Mouse (Mus musculus) lung, embryonic 15.5 days (tissue): ENCODE measurements around the gene Trpv3. TPM values are rescaled to one million over a fixed set of nuclear protein-coding genes. Genes with fewer than 3 reads are reported as not detected.

Source experiments
- ATAC-seq: fragments of 200-750 bp; cut with Nextera tagmentation; 2 replicates; pipeline ENCODE4 v1.8.0; 2017; ENCODE audit warnings: moderate number of reproducible peaks, borderline replicate concordance; ENCODE audit not compliant: low FRiP score, low TSS enrichment; ENCODE audit errors: extremely low read depth
- H3K27ac ChIP-seq: fragments of 300-500 bp; sonication (generic); 2 replicates; pipeline ENCODE4 v1.5.1; 2015; ENCODE audit warnings: moderate library complexity, mild to moderate bottlenecking, inconsistent platforms
- H3K27me3 ChIP-seq: fragments of 300-500 bp; sonication (generic); 2 replicates; pipeline ENCODE4 v1.6.1; 2015; ENCODE audit warnings: inconsistent platforms
- H3K36me3 ChIP-seq: fragments of 300-500 bp; sonication (generic); 2 replicates; pipeline ENCODE4 v1.6.1; 2015; ENCODE audit warnings: inconsistent platforms
- H3K4me1 ChIP-seq: fragments of 300-500 bp; sonication (generic); 2 replicates; pipeline ENCODE4 v1.6.1; 2015; ENCODE audit warnings: inconsistent platforms
- H3K4me2 ChIP-seq: fragments of 300-500 bp; sonication (generic); 2 replicates; pipeline ENCODE4 v1.6.1; 2015; ENCODE audit warnings: inconsistent platforms, mild to moderate bottlenecking, moderate library complexity
- H3K4me3 ChIP-seq: fragments of 300-500 bp; sonication (generic); 2 replicates; pipeline ENCODE4 v1.5.1; 2015; ENCODE audit warnings: mild to moderate bottlenecking, inconsistent platforms
- H3K9ac ChIP-seq: fragments of 300-500 bp; sonication (generic); 2 replicates; pipeline ENCODE4 v1.6.1; 2015; ENCODE audit warnings: inconsistent platforms
- H3K9me3 ChIP-seq: fragments of 300-500 bp; sonication (generic); 2 replicates; pipeline ENCODE4 v1.6.1; 2016; ENCODE audit warnings: inconsistent platforms
- WGBS: fragments of 180-500 bp; shearing (Covaris S2); methylation state at CpG from one replicate; pipeline ENCODE4 v1.1.7; 2015; 5-methylcytosine and 5-hydroxymethylcytosine counted together
- polyA plus RNA-seq: library from polyadenylated mRNA; unstranded; fragments of >200 nt; fragmentation: Nextera tagmentation; extraction: Ambion mirVana; gene quantifications from 2 replicates; pipeline ENCODE4 v1.2.1, GENCODE M21; 2015

Trpv3 gene
- 0.03 and 0.10 TPM in 2 replicates for polyA plus RNA-seq

- Histone ChIP-seq H3K9ac (no peak within 1 kb of the TSS), H3K27me3 (no peaks in the 10 kb centered on the region), H3K36me3 (no peaks in the 10 kb centered on the region), H3K4me3 (no peak within 1 kb of the TSS), H3K4me2 (no peak within 1 kb of the TSS), H3K9me3 (no peaks in the 10 kb centered on the region), H3K4me1 (no peaks in the 10 kb centered on the region), H3K27ac (no peak within 1 kb of the TSS)
- no peak for ATAC-seq
- WGBS = 78% methylated on average over 7 of the region's 7 CpGs
These were observed at the start of gene Trpv3 for GRCm38 (mm10) chr11:73267267-73267666. Trpv3 (plus strand) TSS chr11:73267388.

GRCm38 (mm10) chr11:73219671-73220070 is 47.5 kb upstream of the Trpv3 start:
- H3K9me3 ChIP-seq = no peaks in the 10 kb centered on the region
- H3K4me1 ChIP-seq = no peaks in the 10 kb centered on the region
- H3K36me3 ChIP-seq = no peaks in the 10 kb centered on the region
- H3K9ac ChIP-seq = no peak overlapping the region
- no peak overlapping the region for H3K4me3 ChIP-seq
- WGBS = 53% methylated on average over 2 of the region's 2 CpGs
- no peak for ATAC-seq
- no peaks in the 10 kb centered on the region for H3K27me3 ChIP-seq
- no peak overlapping the region for H3K4me2 ChIP-seq
- H3K27ac ChIP-seq = no peak overlapping the region

DNA sequence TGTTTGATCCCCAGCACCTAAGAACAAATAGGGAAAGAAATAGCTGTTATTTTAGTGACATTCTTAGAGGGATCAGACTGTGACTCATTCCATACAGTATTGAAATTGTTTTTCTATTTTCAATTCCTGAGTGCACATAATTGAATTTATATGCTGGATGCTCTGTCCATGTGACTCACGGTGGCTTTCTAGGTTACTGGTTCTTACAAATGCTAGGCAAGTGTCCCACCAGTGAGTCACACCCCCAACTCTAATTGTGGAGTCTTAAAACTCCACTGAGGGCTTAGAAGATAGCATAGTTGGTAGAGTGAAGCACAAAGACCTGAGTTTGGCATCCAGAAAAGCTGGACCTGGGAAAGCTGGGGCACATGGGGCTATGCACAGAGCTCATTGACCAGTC is 46.5 kb upstream of the Trpv3 start:
- ATAC-seq = no peak
- H3K9me3 ChIP-seq = no peaks in the 10 kb centered on the region
- 97% methylated on average over 1 of the region's 1 CpGs for WGBS
- no peak overlapping the region for H3K27ac ChIP-seq
- H3K4me3 ChIP-seq = no peak overlapping the region
- no peaks in the 10 kb centered on the region for H3K4me1 ChIP-seq
- no peak overlapping the region for H3K4me2 ChIP-seq
- no peak overlapping the region for H3K9ac ChIP-seq
- no peaks in the 10 kb centered on the region for H3K36me3 ChIP-seq
- no peaks in the 10 kb centered on the region for H3K27me3 ChIP-seq

GRCm38 (mm10) chr11:73222846-73223245 is 44.3 kb upstream of the Trpv3 start:
- no peak overlapping the region for H3K9ac ChIP-seq
- H3K4me3 ChIP-seq = no peak overlapping the region
- H3K9me3 ChIP-seq = no peaks in the 10 kb centered on the region
- no peaks in the 10 kb centered on the region for H3K36me3 ChIP-seq
- 20% methylated on average over 5 of the region's 5 CpGs for WGBS
- no peak for ATAC-seq
- H3K27ac ChIP-seq = no peak overlapping the region
- H3K4me1 ChIP-seq = no peaks in the 10 kb centered on the region
- H3K4me2 ChIP-seq = no peak overlapping the region
- H3K27me3 ChIP-seq = no peaks in the 10 kb centered on the region

DNA sequence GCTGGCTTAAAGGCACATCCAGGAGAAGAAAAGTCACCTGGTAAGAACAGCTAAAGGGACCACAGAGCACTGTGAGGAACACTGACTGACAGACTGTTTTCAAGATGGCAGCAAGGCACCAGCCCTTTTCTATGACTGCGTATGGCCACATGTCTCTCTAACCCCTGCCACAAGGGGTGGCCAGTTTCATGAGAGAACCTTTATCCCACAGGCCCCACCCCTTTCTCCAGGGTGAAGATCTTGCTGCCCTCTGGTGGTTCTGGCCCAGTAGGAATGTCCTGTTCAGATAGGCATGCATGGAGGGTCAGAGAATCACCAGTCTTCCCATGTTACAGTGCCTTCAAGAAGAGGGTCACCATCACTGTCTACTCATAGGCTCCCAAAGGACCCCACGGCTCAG is 43.2 kb upstream of the Trpv3 start:
- no peak overlapping the region for H3K4me2 ChIP-seq
- 70% methylated on average over 2 of the region's 2 CpGs for WGBS

DNA sequence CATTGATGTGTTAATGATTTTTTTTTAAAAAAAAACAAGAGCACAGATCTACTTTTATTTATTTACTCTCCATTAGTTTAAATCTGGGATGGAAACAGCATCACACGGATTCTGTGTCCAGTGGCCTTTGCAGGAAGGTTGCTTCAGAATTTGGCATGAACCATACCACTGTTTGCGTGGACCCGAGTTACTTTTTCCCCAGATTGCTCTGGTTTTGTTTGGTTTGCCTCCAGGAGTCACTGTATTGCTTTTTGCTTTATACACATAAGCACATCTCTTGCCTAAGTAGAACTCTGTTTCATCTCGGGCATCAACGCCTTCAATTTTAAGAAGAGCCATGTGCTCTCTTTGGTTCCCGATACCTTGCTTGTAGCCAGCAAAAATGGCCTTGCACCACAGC is 41.3 kb upstream of the Trpv3 start:
- H3K4me3 ChIP-seq = no peak overlapping the region
- no peak overlapping the region for H3K9ac ChIP-seq
- ATAC-seq = no peak
- H3K27me3 ChIP-seq = no peaks in the 10 kb centered on the region
- no peaks in the 10 kb centered on the region for H3K36me3 ChIP-seq
- H3K27ac ChIP-seq = no peak overlapping the region
- H3K4me1 ChIP-seq = no peaks in the 10 kb centered on the region
- WGBS = 86% methylated on average over 6 of the region's 6 CpGs
- H3K4me2 ChIP-seq = no peak overlapping the region
- no peaks in the 10 kb centered on the region for H3K9me3 ChIP-seq

More for the DNA sequence above, 43.2 kb upstream of the Trpv3 start:
- no peaks in the 10 kb centered on the region for H3K4me1 ChIP-seq
- no peak overlapping the region for H3K9ac ChIP-seq
- H3K4me3 ChIP-seq = no peak overlapping the region
- H3K27ac ChIP-seq = no peak overlapping the region
- ATAC-seq = no peak
- no peaks in the 10 kb centered on the region for H3K27me3 ChIP-seq
- no peaks in the 10 kb centered on the region for H3K9me3 ChIP-seq
- no peaks in the 10 kb centered on the region for H3K36me3 ChIP-seq

DNA sequence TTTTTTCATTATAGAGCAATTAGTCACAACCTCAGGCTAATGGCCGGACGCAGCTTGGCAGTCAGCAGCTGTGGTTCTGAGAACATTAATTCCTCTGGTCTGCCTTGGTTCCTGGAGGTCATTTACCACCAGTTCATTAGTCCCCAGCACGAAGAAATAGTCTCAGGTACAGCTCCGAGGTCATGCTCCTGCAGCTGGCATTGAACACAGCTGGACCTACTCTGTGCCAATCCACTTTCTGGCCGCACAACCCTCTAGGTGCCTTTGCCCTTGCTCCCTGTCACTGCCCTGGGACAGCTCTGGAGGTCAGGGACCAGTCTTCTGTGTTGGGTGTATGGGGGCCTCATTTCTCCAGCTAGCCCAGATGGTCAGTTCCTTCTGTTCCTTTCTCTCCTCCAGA is 38.3 kb upstream of the Trpv3 start:
- Histone ChIP-seq H3K9me3 (no peaks in the 10 kb centered on the region), H3K27ac (no peak overlapping the region), H3K4me2 (no peak overlapping the region), H3K9ac (no peak overlapping the region), H3K4me3 (no peak overlapping the region), H3K4me1 (no peaks in the 10 kb centered on the region), H3K27me3 (no peaks in the 10 kb centered on the region), H3K36me3 (no peaks in the 10 kb centered on the region)
- no peak for ATAC-seq
- WGBS = 59% methylated on average over 5 of the region's 5 CpGs

DNA sequence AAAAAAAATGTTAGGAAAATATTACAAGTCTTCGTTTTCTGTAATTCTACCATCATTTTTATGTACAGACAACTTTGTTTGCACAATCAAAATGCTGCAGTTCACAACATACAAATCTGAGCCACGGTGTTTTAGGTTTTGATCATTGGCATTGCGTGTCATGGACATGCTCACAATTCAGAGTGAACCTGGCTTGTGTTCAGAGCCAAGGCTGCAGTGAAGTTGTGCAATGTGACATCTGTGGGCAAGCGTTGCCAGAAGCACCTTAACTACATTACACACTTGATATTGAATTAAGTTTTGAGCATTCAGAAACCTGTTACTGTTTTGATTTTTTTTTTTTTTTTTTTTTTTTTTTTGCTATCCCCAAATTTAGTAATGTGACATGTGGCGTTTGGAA is 37.1 kb upstream of the Trpv3 start:
- H3K9ac ChIP-seq = no peak overlapping the region
- H3K4me1 ChIP-seq = no peaks in the 10 kb centered on the region
- ATAC-seq = no peak
- 80% methylated on average over 5 of the region's 5 CpGs for WGBS
- H3K4me3 ChIP-seq = no peak overlapping the region
- no peaks in the 10 kb centered on the region for H3K9me3 ChIP-seq
- no peak overlapping the region for H3K4me2 ChIP-seq
- H3K27ac ChIP-seq = no peak overlapping the region
- no peaks in the 10 kb centered on the region for H3K27me3 ChIP-seq
- H3K36me3 ChIP-seq = no peaks in the 10 kb centered on the region

GRCm38 (mm10) chr11:73232513-73232912 is 34.7 kb upstream of the Trpv3 start:
- 51% methylated on average over 2 of the region's 2 CpGs for WGBS
- Histone ChIP-seq H3K27ac (no peak overlapping the region), H3K4me3 (no peak overlapping the region), H3K27me3 (no peaks in the 10 kb centered on the region), H3K36me3 (no peaks in the 10 kb centered on the region), H3K9ac (no peak overlapping the region), H3K4me2 (no peak overlapping the region), H3K4me1 (peaks cover 21% of the 10 kb centered on the region), H3K9me3 (no peaks in the 10 kb centered on the region)
- ATAC-seq = no peak

DNA sequence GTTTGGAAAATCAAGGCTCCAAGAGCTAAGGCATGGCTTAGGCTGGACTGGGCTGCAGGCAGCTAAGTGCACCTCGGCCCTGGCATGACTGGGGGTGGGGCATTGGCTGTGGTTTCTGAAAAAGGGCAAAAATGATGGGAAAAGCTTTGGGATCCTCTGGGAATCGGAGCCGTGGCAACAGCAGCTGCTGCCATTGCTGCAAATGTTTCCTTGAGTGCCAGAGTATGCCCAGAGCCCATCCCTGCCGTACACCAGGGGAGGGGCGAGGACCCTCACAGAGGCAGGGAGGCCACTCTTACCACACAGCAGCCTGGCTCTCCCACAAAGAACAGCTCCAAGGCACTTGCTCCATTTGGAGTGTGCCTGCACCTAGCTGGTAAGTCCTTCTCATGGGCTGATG is 33.2 kb upstream of the Trpv3 start, which contains the start of gene Trpv1:
TSS of gene Trpv1 (plus strand) at position 301 of the 400 bp plus-strand sequence.
- no peak within 1 kb of the TSS for H3K4me3 ChIP-seq
- no peak within 1 kb of the TSS for H3K9ac ChIP-seq
- H3K36me3 ChIP-seq = no peaks in the 10 kb centered on the region
- no peak for ATAC-seq
- H3K27ac ChIP-seq = no peak within 1 kb of the TSS
- no peak within 1 kb of the TSS for H3K4me2 ChIP-seq
- WGBS = 77% methylated on average over 5 of the region's 5 CpGs
- H3K9me3 ChIP-seq = no peaks in the 10 kb centered on the region
- H3K4me1 ChIP-seq = peaks cover 21% of the 10 kb centered on the region
- no peaks in the 10 kb centered on the region for H3K27me3 ChIP-seq

DNA sequence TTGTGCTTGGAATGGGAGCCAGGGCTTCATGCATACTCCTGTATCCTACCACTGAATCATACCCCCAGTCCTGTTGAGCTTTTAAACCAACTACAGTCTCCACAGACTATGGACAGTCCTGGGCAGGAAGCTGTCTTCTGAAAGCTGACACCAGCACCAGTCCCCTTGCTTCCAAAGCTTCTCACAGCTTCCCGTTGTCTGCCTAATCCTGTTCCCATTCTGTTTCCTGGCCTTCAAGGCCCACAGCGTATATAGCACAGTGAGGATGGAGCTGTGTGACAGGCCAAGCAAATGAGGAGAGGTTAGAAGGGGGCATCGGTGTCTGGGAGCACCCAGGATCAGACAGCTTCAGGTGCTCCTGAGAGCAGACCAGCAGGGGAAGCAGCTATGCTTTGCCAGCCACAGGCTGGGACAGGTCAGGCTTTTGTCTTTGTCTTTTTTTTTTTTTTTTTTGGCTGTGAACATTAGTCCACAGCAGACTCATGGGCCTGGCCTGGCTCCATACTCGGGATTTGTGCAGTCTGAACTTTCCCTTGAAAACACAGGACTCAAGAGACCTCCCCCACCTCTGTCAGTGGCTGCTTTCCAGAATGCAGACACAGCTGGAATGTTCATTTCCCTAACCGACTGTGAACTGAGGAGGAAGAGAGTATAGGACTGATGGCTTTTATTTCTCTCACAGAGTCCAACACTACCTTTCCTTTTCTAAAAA is 31.0 kb upstream of the Trpv3 start:
- no peaks in the 10 kb centered on the region for H3K36me3 ChIP-seq
- no peak overlapping the region for H3K4me3 ChIP-seq
- H3K27me3 ChIP-seq = no peaks in the 10 kb centered on the region
- ATAC-seq = peak; percentile 74
- H3K27ac ChIP-seq = peak overlapping the region; percentile 79
- no peak overlapping the region for H3K9ac ChIP-seq
- peaks cover 21% of the 10 kb centered on the region for H3K4me1 ChIP-seq
- 15% methylated on average over 5 of the region's 5 CpGs for WGBS
- no peaks in the 10 kb centered on the region for H3K9me3 ChIP-seq
- H3K4me2 ChIP-seq = no peak overlapping the region

GRCm38 (mm10) chr11:73236731-73237130 is 30.5 kb upstream of the Trpv3 start:
- Histone ChIP-seq H3K9me3 (no peaks in the 10 kb centered on the region), H3K9ac (no peak overlapping the region), H3K36me3 (no peaks in the 10 kb centered on the region), H3K27me3 (no peaks in the 10 kb centered on the region), H3K4me3 (no peak overlapping the region), H3K4me2 (no peak overlapping the region), H3K27ac (peak overlapping the region; percentile 79), H3K4me1 (peaks cover 21% of the 10 kb centered on the region)
- no peak for ATAC-seq
- WGBS = 39% methylated on average over 3 of the region's 3 CpGs

GRCm38 (mm10) chr11:73242199-73242598 is 25.0 kb upstream of the Trpv3 start:
- Histone ChIP-seq H3K4me3 (no peak overlapping the region), H3K4me2 (no peak overlapping the region), H3K9ac (no peak overlapping the region), H3K27me3 (no peaks in the 10 kb centered on the region), H3K9me3 (no peaks in the 10 kb centered on the region), H3K27ac (no peak overlapping the region), H3K4me1 (peaks cover 1% of the 10 kb centered on the region; the same call in 1 of the 2 replicates), H3K36me3 (no peaks in the 10 kb centered on the region)
- 73% methylated on average over 6 of the region's 6 CpGs for WGBS
- ATAC-seq = no peak
